9 mouse cellular contexts compared by ENCODE assay signal in the genomic region with DNA sequence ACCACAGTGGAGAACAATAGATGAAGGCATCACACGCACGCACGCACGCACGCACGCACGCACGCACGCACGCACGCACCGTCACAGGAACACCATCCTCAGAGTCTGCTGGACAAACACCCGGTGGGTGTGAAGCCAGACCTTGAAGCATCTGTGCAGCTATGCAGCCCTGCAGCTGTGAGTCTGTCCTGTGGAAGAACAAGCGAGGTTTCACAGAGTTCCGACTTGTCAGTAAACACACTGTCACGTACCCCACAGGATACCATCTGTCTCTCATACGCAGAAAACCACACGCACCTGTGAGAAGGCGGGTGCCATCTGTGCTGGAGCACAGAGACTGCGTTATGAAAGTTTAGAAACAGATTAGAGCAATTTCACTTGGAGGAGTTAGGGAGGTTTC. TPM values are rescaled to one million over a fixed set of nuclear protein-coding genes. Genes with fewer than 3 reads are reported as not detected.
DNase-seq lines count a peak whose midpoint lies in the region; ATAC-seq and TF ChIP-seq lines count a peak whose summit lies in the region.
"Had no signal": no experiment of that assay in that cellular context is flagged by ENCODE, and none has a peak within 500 bp of the region (broad histone marks: within the 10 kb centered on the region; RNA-seq: fewer than 3 reads in every experiment).

No protein-coding gene starts in this region.

- TF ChIP-seq CTCF in midbrain, postnatal 0 days (IDR thresholded peaks at IDR 0.05) = no peak
- peak; percentile 49; the same call in 1 of the 2 replicates for TF ChIP-seq CTCF in thymus, adult 2 months (IDR thresholded peaks at IDR 0.05; ENCODE audit: borderline replicate concordance, control insufficient read depth, extremely low read depth, insufficient read depth, low read length, poor library complexity)
- no peak for TF ChIP-seq CTCF in lung, postnatal 0 days (IDR thresholded peaks at IDR 0.05)

- no peaks in the 10 kb centered on the region for H3K4me1 ChIP-seq in midbrain, postnatal 0 days (ENCODE audit: insufficient read depth, low read length)
- H3K4me1 ChIP-seq in midbrain, embryonic 11.5 days (ENCODE audit: control insufficient read depth, insufficient read depth, low read length) = no peaks in the 10 kb centered on the region
- H3K4me1 ChIP-seq in limb, embryonic 15.5 days = peaks cover 48% of the 10 kb centered on the region
- H3K4me1 ChIP-seq in thymus, adult 2 months (replicated peaks; ENCODE audit: control insufficient read depth, insufficient read depth, low read length) = peaks cover 28% of the 10 kb centered on the region
- peaks cover 12% of the 10 kb centered on the region for H3K4me1 ChIP-seq in lung, postnatal 0 days (ENCODE audit: insufficient read depth, low read depth, low read length)

- no peak for ATAC-seq in midbrain, postnatal 0 days (ENCODE audit: low FRiP score)
- no peak for ATAC-seq in midbrain, embryonic 11.5 days (ENCODE audit: low FRiP score)
- no peak for ATAC-seq in limb, embryonic 15.5 days (ENCODE audit: insufficient number of reproducible peaks, low FRiP score, low TSS enrichment, low read depth)
- no peak for ATAC-seq in lung, postnatal 0 days

- DNase-seq in midbrain, postnatal 0 days (ENCODE audit: low spot score) = peak; percentile 33
- DNase-seq in midbrain, embryonic 11.5 days (ENCODE audit: low spot score, missing footprints) = no peak
- DNase-seq in frontal cortex, postnatal 25 days (ENCODE audit: low spot score in 2 of 2) = peak; percentile 52 to 67
- DNase-seq in thymus, adult 2 months = peak; percentile 88
- no peak for DNase-seq in lung, postnatal 14 days
- DNase-seq in lung, postnatal 0 days (ENCODE audit: low spot score) = no peak
- DNase-seq in gastrocnemius, postnatal 4 days (ENCODE audit: low spot score in 2 of 2) = no peak

- no peak for TF ChIP-seq EP300 in lung, postnatal 0 days (IDR thresholded peaks at IDR 0.05)

- TF ChIP-seq POLR2A in thymus, adult 2 months (IDR thresholded peaks at IDR 0.05; ENCODE audit: control insufficient read depth, extremely low read depth, insufficient read depth, low read length, poor library complexity) = 0 out of 2 replicates have a peak, but pooled peaks have one; percentile 47

- no peak overlapping the region for H3K4me3 ChIP-seq in midbrain, postnatal 0 days (ENCODE audit: low read depth, low read length)
- H3K4me3 ChIP-seq in midbrain, embryonic 11.5 days (ENCODE audit: low read depth, low read length) = no peak overlapping the region
- H3K4me3 ChIP-seq in limb, embryonic 15.5 days = no peak overlapping the region
- H3K4me3 ChIP-seq in thymus, adult 2 months (ENCODE audit: control insufficient read depth, insufficient read depth, low read length) = peak overlapping the region; percentile 8; the same call in 1 of the 2 replicates
- no peak overlapping the region for H3K4me3 ChIP-seq in lung, postnatal 0 days (ENCODE audit: low read depth, low read length)
- H3K4me3 ChIP-seq: liver, embryonic 15.5 days had no signal

- H3K36me3 ChIP-seq in midbrain, postnatal 0 days (ENCODE audit: insufficient read depth, low read length) = no peaks in the 10 kb centered on the region
- no peaks in the 10 kb centered on the region for H3K36me3 ChIP-seq in midbrain, embryonic 11.5 days (ENCODE audit: control insufficient read depth, insufficient read depth, low read length)
- no peaks in the 10 kb centered on the region for H3K36me3 ChIP-seq in limb, embryonic 15.5 days
- no peaks in the 10 kb centered on the region for H3K36me3 ChIP-seq in thymus, adult 2 months (ENCODE audit: control insufficient read depth, insufficient read depth, low read length)
- no peaks in the 10 kb centered on the region for H3K36me3 ChIP-seq in lung, postnatal 0 days (ENCODE audit: insufficient read depth, low read length)
- H3K36me3 ChIP-seq: liver, embryonic 15.5 days had no signal

- H3K4me2 ChIP-seq in midbrain, postnatal 0 days (ENCODE audit: low read depth, low read length, poor library complexity, severe bottlenecking) = no peak overlapping the region
- H3K4me2 ChIP-seq in midbrain, embryonic 11.5 days = no peak overlapping the region
- H3K4me2 ChIP-seq in limb, embryonic 15.5 days = no peak overlapping the region
- no peak overlapping the region for H3K4me2 ChIP-seq in lung, postnatal 0 days (replicated peaks; ENCODE audit: low read depth, low read length)

- H3K27me3 ChIP-seq in midbrain, postnatal 0 days (ENCODE audit: insufficient read depth, low read length) = no peaks in the 10 kb centered on the region
- H3K27me3 ChIP-seq in midbrain, embryonic 11.5 days (ENCODE audit: control insufficient read depth, insufficient read depth, low read length) = no peaks in the 10 kb centered on the region
- H3K27me3 ChIP-seq in limb, embryonic 15.5 days = no peaks in the 10 kb centered on the region
- H3K27me3 ChIP-seq in thymus, adult 2 months (ENCODE audit: control insufficient read depth, insufficient read depth, low read length) = no peaks in the 10 kb centered on the region
- H3K27me3 ChIP-seq in lung, postnatal 0 days (replicated peaks; ENCODE audit: insufficient read depth, low read length) = no peaks in the 10 kb centered on the region
- H3K27me3 ChIP-seq: liver, embryonic 15.5 days had no signal

- no peaks in the 10 kb centered on the region for H3K9me3 ChIP-seq in midbrain, postnatal 0 days (ENCODE audit: low read length)
- no peaks in the 10 kb centered on the region for H3K9me3 ChIP-seq in midbrain, embryonic 11.5 days (ENCODE audit: control insufficient read depth, low read length)
- no peaks in the 10 kb centered on the region for H3K9me3 ChIP-seq in limb, embryonic 15.5 days
- no peaks in the 10 kb centered on the region for H3K9me3 ChIP-seq in lung, postnatal 0 days (ENCODE audit: low read length)
- H3K9me3 ChIP-seq: liver, embryonic 15.5 days had no signal

- 93% methylated on average over 20 of the region's 20 CpGs for WGBS in midbrain, postnatal 0 days
- WGBS in midbrain, embryonic 11.5 days = 86% methylated on average over 20 of the region's 20 CpGs
- WGBS in limb, embryonic 15.5 days = 82% methylated on average over 20 of the region's 20 CpGs
- WGBS in thymus, adult 2 months = 7% methylated on average over 20 of the region's 20 CpGs
- WGBS in lung, postnatal 0 days = 72% methylated on average over 20 of the region's 20 CpGs

- no peak overlapping the region for H3K27ac ChIP-seq in midbrain, postnatal 0 days (ENCODE audit: low read depth, low read length)
- no peak overlapping the region for H3K27ac ChIP-seq in midbrain, embryonic 11.5 days (ENCODE audit: low read depth, low read length)
- 0 out of 2 replicates have a peak overlapping the region, but pooled peaks have one; percentile 83 for H3K27ac ChIP-seq in limb, embryonic 15.5 days
- peak overlapping the region; percentile 97 for H3K27ac ChIP-seq in thymus, adult 2 months (ENCODE audit: control insufficient read depth, insufficient read depth, low read length)
- no peak overlapping the region for H3K27ac ChIP-seq in lung, postnatal 0 days (ENCODE audit: low read length)
- H3K27ac ChIP-seq: liver, embryonic 15.5 days had no signal

- H3K9ac ChIP-seq in midbrain, postnatal 0 days (replicated peaks; ENCODE audit: low read length, poor library complexity, severe bottlenecking) = no peak overlapping the region
- no peak overlapping the region for H3K9ac ChIP-seq in midbrain, embryonic 11.5 days (ENCODE audit: low read length)
- no peak overlapping the region for H3K9ac ChIP-seq in limb, embryonic 15.5 days
- no peak overlapping the region for H3K9ac ChIP-seq in lung, postnatal 0 days (replicated peaks; ENCODE audit: low read depth)
- H3K9ac ChIP-seq: liver, embryonic 15.5 days had no signal

RNA-seq across cellular contexts. Expression of a gene that starts 22.0 kb away (rescaled TPM):
- total RNA-seq in midbrain, postnatal 0 days (2014; rRNA removed) = 10.0 and 11.0 TPM in 2 replicates
- polyA plus RNA-seq in midbrain, postnatal 0 days (2015; fragmentation: Nextera tagmentation; extraction: Ambion mirVana) = 5.7 and 5.8 TPM in 2 replicates
- 13.8 and 14.9 TPM in 2 replicates for polyA plus RNA-seq in midbrain, embryonic 11.5 days (2014; fragmentation: Nextera tagmentation; extraction: Ambion mirVana)
- 50.3 and 58.1 TPM in 2 replicates for polyA plus RNA-seq in limb, embryonic 15.5 days (2015; fragmentation: Nextera tagmentation; extraction: Ambion mirVana)
- 34.1 and 49.4 TPM in 2 replicates for polyA plus RNA-seq in thymus, adult 2 months (2012; rRNA removed)
- polyA plus RNA-seq in lung, postnatal 0 days (2015; fragmentation: Nextera tagmentation; extraction: Ambion mirVana) = 82.9 and 89.4 TPM in 2 replicates
- total RNA-seq in gastrocnemius, postnatal 4 days (2021) = 10 to 100 TPM; 89.0 to 91.4 TPM

RNA-seq across cellular contexts. Expression of a gene that starts 44.0 kb away (rescaled TPM):
- not detected in 2 replicates for total RNA-seq in midbrain, postnatal 0 days (2014; rRNA removed)
- not detected in 2 replicates for polyA plus RNA-seq in midbrain, postnatal 0 days (2015; fragmentation: Nextera tagmentation; extraction: Ambion mirVana)
- polyA plus RNA-seq in midbrain, embryonic 11.5 days (2014; fragmentation: Nextera tagmentation; extraction: Ambion mirVana) = not detected in 2 replicates
- not detected in 2 replicates for polyA plus RNA-seq in limb, embryonic 15.5 days (2015; fragmentation: Nextera tagmentation; extraction: Ambion mirVana)
- 7.1 and 15.8 TPM in 2 replicates for polyA plus RNA-seq in thymus, adult 2 months (2012; rRNA removed)
- 3.5 and 4.6 TPM in 2 replicates for polyA plus RNA-seq in lung, postnatal 0 days (2015; fragmentation: Nextera tagmentation; extraction: Ambion mirVana)
- total RNA-seq in gastrocnemius, postnatal 4 days (2021) = not detected

Comparison
In these comparisons a context has a peak if more than half of its experiments do, and no peak if none do; other contexts are left out.
1. DNase-seq: peak in midbrain, postnatal 0 days (single experiment), frontal cortex, postnatal 25 days (2 of 2) and thymus, adult 2 months (single experiment); none in midbrain, embryonic 11.5 days (single experiment), lung, postnatal 14 days (single experiment), lung, postnatal 0 days (single experiment) and gastrocnemius, postnatal 4 days (0 of 2).
2. H3K27ac ChIP-seq: peak in limb, embryonic 15.5 days (single experiment) and thymus, adult 2 months (single experiment); none in midbrain, postnatal 0 days (single experiment), midbrain, embryonic 11.5 days (single experiment) and lung, postnatal 0 days (single experiment).